Mouse (Mus musculus) liver, embryonic 16.5 days (tissue): ENCODE results near the gene Klhl11. TPM values are rescaled to one million over a fixed set of nuclear protein-coding genes. Genes with fewer than 3 reads are reported as not detected.

Source experiments
- ATAC-seq: fragments of 200-750 bp; cut with Nextera tagmentation; 2 replicates; pipeline ENCODE4 v1.8.0; 2017; ENCODE audit warnings: low read depth, mild to moderate bottlenecking, moderate number of reproducible peaks, moderate library complexity
- H3K27ac ChIP-seq: fragments of 300-500 bp; sonication (generic); 2 replicates; pipeline ENCODE4 v1.5.1; 2014; ENCODE audit warnings: mild to moderate bottlenecking, low read length
- H3K27me3 ChIP-seq: fragments of 300-500 bp; sonication (generic); 2 replicates; pipeline ENCODE4 v1.6.1; 2014; ENCODE audit warnings: low read depth, low read length, mixed read lengths; ENCODE audit not compliant: control insufficient read depth, insufficient read depth
- H3K36me3 ChIP-seq: fragments of 300-500 bp; sonication (generic); 2 replicates; pipeline ENCODE4 v1.6.1; 2014; ENCODE audit warnings: mild to moderate bottlenecking; ENCODE audit not compliant: control insufficient read depth, insufficient read depth
- H3K4me1 ChIP-seq: fragments of 300-500 bp; sonication (generic); 2 replicates; pipeline ENCODE4 v1.6.1; 2014; ENCODE audit warnings: low read depth, low read length, mixed read lengths; ENCODE audit not compliant: control insufficient read depth
- H3K4me2 ChIP-seq: fragments of 300-500 bp; sonication (generic); 2 replicates; pipeline ENCODE4 v1.6.1; 2014; ENCODE audit warnings: low read depth, low read length, mixed read lengths
- H3K4me3 ChIP-seq: fragments of 300-500 bp; sonication (generic); 2 replicates; pipeline ENCODE4 v1.5.1; 2014; ENCODE audit warnings: low read depth, mild to moderate bottlenecking, low read length
- H3K9ac ChIP-seq: fragments of 300-500 bp; sonication (generic); 2 replicates; pipeline ENCODE4 v1.6.1; 2014; ENCODE audit warnings: low read depth, low read length
- H3K9me3 ChIP-seq: fragments of 300-500 bp; sonication (generic); replicated peaks from 2 replicates; pipeline ENCODE4 v1.6.1; 2016; ENCODE audit warnings: low read length; ENCODE audit not compliant: control insufficient read depth
- WGBS: fragments of 180-500 bp; shearing (Covaris S2); extraction: QIAGEN DNeasy Blood & Tissue Kit; methylation state at CpG from one replicate; pipeline ENCODE4 v1.1.7; 2014; ENCODE audit not compliant: insufficient replicate concordance; 5-methylcytosine and 5-hydroxymethylcytosine counted together
- polyA plus RNA-seq: library from polyadenylated mRNA; unstranded; fragments of >200 nt; fragmentation: Nextera tagmentation; extraction: Ambion mirVana; gene quantifications from 2 replicates; pipeline ENCODE4 v1.2.1, GENCODE M21; 2015

The Klhl11 gene
- polyA plus RNA-seq, 1 experiment from 2014 or later, result 1.7 TPM

GRCm38 (mm10) chr11:100484461-100484860 is 11.9 kb upstream of the Klhl11 start:
- peaks cover 14% of the 10 kb centered on the region for H3K36me3 ChIP-seq
- H3K4me1 ChIP-seq, result no peaks in the 10 kb centered on the region
- no peak overlapping the region for H3K9ac ChIP-seq
- H3K9me3 ChIP-seq, result no peaks in the 10 kb centered on the region
- no peak overlapping the region for H3K27ac ChIP-seq
- H3K4me3 ChIP-seq, result no peak overlapping the region
- H3K4me2 ChIP-seq, result no peak overlapping the region
- 70% methylated on average over 3 of the region's 3 CpGs for WGBS
- H3K27me3 ChIP-seq, result no peaks in the 10 kb centered on the region
- no peak for ATAC-seq

DNA sequence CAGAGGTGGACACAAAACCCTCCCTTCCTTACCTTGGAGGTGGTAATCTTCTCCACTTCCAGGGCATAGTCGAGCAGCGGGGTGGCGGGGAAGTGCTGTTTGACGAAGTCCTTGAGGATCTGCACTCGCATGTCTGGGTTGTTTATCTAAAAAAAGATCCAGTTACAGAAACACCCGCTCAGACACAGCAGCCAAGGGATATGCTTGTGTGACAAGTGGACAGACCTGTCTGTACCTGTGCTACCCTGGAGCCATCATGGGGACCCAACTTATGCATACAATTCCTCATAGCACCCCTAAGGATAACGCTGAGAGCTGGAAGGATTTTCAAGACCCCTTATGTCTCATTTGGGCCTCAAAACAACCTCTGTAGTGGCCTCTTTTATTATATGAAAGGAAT is 6.6 kb upstream of the Klhl11 start:
- Histone ChIP-seq H3K4me1 (no peaks in the 10 kb centered on the region), H3K4me3 (no peak overlapping the region), H3K27ac (no peak overlapping the region), H3K9me3 (no peaks in the 10 kb centered on the region), H3K9ac (no peak overlapping the region), H3K27me3 (no peaks in the 10 kb centered on the region), H3K4me2 (no peak overlapping the region), H3K36me3 (peaks cover 21% of the 10 kb centered on the region)
- no peak for ATAC-seq
- 75% methylated on average over 7 of the region's 7 CpGs for WGBS

DNA sequence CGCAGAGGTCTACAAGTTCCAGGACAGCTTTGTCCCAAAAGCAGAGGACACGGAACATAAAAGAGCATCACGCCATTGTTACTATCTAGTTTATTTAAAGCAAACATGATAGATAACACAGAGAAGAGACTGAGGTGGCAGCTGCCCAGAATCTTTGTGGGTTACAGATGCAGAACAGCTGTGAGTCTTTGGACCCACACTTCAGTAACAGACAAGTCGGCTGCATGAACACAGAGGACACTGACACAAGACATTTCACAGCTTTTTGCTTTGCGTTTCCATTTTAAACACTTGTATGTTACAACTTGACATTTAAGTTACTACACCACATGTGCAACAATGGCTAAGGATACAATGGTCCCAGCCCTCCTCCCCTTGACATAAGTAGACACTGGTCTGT is 3.7 kb upstream of the Klhl11 start:
- Histone ChIP-seq H3K27me3 (no peaks in the 10 kb centered on the region), H3K9ac (no peak overlapping the region), H3K9me3 (no peaks in the 10 kb centered on the region), H3K36me3 (peaks cover 14% of the 10 kb centered on the region), H3K4me2 (no peak overlapping the region), H3K27ac (no peak overlapping the region), H3K4me1 (peaks cover 6% of the 10 kb centered on the region), H3K4me3 (no peak overlapping the region)
- 78% methylated on average over 5 of the region's 5 CpGs for WGBS
- no peak for ATAC-seq

DNA sequence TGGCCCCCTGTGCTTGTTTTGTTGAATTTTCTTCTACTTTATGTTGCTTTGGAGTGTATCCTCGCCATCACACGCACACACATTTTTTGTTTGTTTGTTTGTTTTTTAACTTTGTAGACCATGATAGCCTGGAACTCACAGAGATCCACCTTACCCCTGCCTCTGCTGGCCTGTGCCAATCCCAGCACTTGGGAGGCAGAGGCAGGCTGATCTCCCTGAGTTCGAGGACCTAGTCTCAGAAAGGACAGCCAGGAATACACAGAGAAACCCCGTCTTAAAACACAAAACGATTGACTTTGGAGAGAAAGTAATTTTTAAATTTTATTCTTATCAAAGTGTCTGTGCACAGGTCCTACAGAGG is 374 bp upstream of the Klhl11 start:
- no peaks in the 10 kb centered on the region for H3K27me3 ChIP-seq
- H3K9me3 ChIP-seq, result no peaks in the 10 kb centered on the region
- 25% methylated on average over 5 of the region's 5 CpGs for WGBS
- peak overlapping the region; percentile 29; the same call in 1 of the 2 replicates for H3K27ac ChIP-seq
- ATAC-seq, result peak; percentile 25
- peaks cover 2% of the 10 kb centered on the region; the same call in 1 of the 2 replicates for H3K36me3 ChIP-seq
- H3K4me3 ChIP-seq, result peak overlapping the region; percentile 92
- peaks cover 17% of the 10 kb centered on the region for H3K4me1 ChIP-seq
- H3K4me2 ChIP-seq, result peak overlapping the region; percentile 46; the same call in 1 of the 2 replicates
- peak overlapping the region; percentile 10; the same call in 1 of the 2 replicates for H3K9ac ChIP-seq

DNA sequence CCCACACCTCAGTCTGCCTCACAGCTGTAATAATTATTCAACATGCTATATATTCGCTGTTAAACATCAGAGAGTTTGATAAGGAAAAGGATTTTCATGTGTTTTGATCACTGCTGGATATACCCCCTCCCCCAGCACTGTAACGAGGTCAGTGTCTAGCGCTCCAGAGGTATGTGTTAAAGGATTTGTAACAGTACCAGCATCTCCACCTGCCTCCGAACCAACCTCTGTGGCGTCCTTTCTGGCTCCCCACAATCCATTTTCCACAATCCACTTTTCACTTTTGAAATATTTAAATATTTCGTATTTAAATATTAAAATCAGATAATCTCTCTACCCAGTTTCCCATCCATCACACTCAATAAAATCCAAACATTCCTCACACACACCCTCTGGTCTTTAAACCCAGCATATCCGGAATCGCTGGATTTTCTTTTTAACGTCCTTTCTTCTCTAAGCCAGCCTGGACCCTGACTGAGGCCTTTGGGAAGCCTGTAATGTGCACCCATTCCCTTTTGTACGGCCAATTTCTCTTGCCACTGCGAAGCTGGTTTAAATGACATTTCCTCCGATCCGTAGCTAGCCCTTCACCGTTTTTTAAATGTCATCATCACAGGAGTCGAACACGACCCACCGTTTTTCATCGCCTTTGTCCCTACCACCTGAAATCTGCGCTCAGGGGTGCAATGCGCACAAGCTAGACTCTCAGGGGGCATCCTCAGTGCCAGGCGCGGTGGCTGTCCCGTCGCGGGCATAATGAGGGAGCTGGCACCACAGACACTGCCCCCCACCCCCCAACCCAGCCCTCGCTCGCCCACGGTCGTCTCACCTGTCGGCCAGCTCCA is 967 bp downstream of the Klhl11 start:
- 6% methylated on average over 30 of the region's 30 CpGs for WGBS
- Histone ChIP-seq H3K4me3 (peak overlapping the region; percentile 92), H3K36me3 (no peaks in the 10 kb centered on the region; the same call in 1 of the 2 replicates), H3K27ac (peak overlapping the region; percentile 75; the same call in 1 of the 2 replicates), H3K9me3 (no peaks in the 10 kb centered on the region), H3K9ac (peak overlapping the region; percentile 95), H3K4me1 (peaks cover 17% of the 10 kb centered on the region), H3K4me2 (peak overlapping the region; percentile 85), H3K27me3 (no peaks in the 10 kb centered on the region)
- no peak for ATAC-seq

- Histone ChIP-seq H3K4me1 (peaks cover 9% of the 10 kb centered on the region), H3K4me2 (no peak overlapping the region), H3K36me3 (no peaks in the 10 kb centered on the region; the same call in 1 of the 2 replicates), H3K27me3 (no peaks in the 10 kb centered on the region), H3K9ac (no peak overlapping the region), H3K27ac (no peak overlapping the region), H3K4me3 (no peak overlapping the region), H3K9me3 (no peaks in the 10 kb centered on the region)
- WGBS, result 33% methylated on average over 1 of the region's 1 CpGs
- ATAC-seq, result no peak
Measured at GRCm38 (mm10) chr11:100465833-100466232, 6.7 kb downstream of the Klhl11 start.

DNA sequence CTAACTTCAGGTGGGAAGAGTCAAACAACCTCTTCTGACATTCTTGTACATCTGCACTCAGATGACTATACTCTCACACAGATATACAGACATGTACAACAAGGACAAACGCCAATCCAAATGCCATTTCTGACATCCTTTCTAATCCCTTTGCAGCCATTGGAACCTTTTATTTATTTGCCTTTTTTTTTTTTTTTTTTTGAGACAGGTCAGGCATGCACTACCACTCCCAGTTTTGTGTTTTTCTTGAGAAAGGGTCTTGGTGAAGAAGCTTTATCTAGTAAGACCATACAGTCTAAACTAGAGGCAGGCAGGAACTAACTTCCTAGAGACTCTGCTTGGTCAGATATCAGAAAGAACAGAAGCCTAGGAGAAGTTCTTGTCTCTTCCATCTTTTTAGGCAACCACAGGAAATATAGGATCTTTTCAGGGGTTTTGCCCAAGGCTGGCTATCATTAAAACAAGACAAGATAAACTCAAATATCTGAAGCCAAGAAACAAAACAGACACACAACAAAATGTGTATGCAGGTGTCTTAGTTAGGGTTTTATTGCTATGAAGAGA is 7.2 kb downstream of the Klhl11 start:
- H3K36me3 ChIP-seq, result no peaks in the 10 kb centered on the region; the same call in 1 of the 2 replicates
- no peaks in the 10 kb centered on the region for H3K9me3 ChIP-seq
- WGBS, result 45% methylated on average over 1 of the region's 1 CpGs
- H3K27ac ChIP-seq, result no peak overlapping the region
- H3K4me2 ChIP-seq, result no peak overlapping the region
- no peak for ATAC-seq
- no peak overlapping the region for H3K4me3 ChIP-seq
- H3K4me1 ChIP-seq, result peaks cover 3% of the 10 kb centered on the region; the same call in 1 of the 2 replicates
- no peak overlapping the region for H3K9ac ChIP-seq
- no peaks in the 10 kb centered on the region for H3K27me3 ChIP-seq

GRCm38 (mm10) chr11:100462699-100463098 is 9.8 kb downstream of the Klhl11 start:
- H3K27me3 ChIP-seq, result no peaks in the 10 kb centered on the region
- H3K4me2 ChIP-seq, result no peak overlapping the region
- H3K9me3 ChIP-seq, result no peaks in the 10 kb centered on the region
- no peaks in the 10 kb centered on the region; the same call in 1 of the 2 replicates for H3K36me3 ChIP-seq
- H3K9ac ChIP-seq, result no peak overlapping the region
- no peak overlapping the region for H3K4me3 ChIP-seq
- 88% methylated on average over 10 of the region's 10 CpGs for WGBS
- peaks cover 3% of the 10 kb centered on the region; the same call in 1 of the 2 replicates for H3K4me1 ChIP-seq
- ATAC-seq, result no peak
- H3K27ac ChIP-seq, result no peak overlapping the region

DNA sequence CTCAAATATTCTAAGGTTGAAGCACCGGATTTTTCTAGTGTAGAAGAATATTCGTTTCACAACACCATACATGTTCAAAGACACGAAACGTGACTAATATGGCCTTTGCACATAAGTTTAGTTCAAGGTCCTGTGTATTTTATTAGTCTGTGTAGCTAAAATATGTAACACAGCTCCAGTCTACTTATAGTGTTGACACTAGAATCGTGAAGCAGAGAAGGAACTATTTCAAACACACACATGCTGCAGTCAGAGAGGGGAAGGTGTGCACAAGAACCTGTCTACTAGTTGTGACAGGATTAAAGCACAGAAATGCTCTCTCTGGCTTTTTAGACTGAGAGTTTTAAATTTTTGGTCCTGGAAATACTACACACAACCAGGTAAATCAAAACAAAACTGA is 14.8 kb downstream of the Klhl11 start:
- 79% methylated on average over 5 of the region's 5 CpGs for WGBS

More for the DNA sequence above, 14.8 kb downstream of the Klhl11 start:
- ATAC-seq, result no peak
- no peak overlapping the region for H3K9ac ChIP-seq
- no peak overlapping the region for H3K4me2 ChIP-seq
- no peaks in the 10 kb centered on the region for H3K9me3 ChIP-seq
- H3K27me3 ChIP-seq, result no peaks in the 10 kb centered on the region
- no peak overlapping the region for H3K4me3 ChIP-seq
- no peak overlapping the region for H3K27ac ChIP-seq
- no peaks in the 10 kb centered on the region for H3K4me1 ChIP-seq
- H3K36me3 ChIP-seq, result no peaks in the 10 kb centered on the region
